Mouse (Mus musculus) layer of hippocampus, adult 18-20 months (tissue): ENCODE measurements around the gene Cep104. TPM values are rescaled to one million over a fixed set of nuclear protein-coding genes. Genes with fewer than 3 reads are reported as not detected.

Experiments
- DNase-seq, 2 experiments: peaks; one replicate each; pipeline ENCODE4 v3.0.0; 2022; ENCODE audit warnings: low spot score in 2 of 2
- total RNA-seq, 2 experiments: library from RNA; stranded (reverse); gene quantifications; 2 replicates each; pipeline ENCODE4 v1.2.3; 2021

Cep104 gene
- total RNA-seq, 2 experiments from 2014 or later: 31.2 to 32.3 TPM

DNA sequence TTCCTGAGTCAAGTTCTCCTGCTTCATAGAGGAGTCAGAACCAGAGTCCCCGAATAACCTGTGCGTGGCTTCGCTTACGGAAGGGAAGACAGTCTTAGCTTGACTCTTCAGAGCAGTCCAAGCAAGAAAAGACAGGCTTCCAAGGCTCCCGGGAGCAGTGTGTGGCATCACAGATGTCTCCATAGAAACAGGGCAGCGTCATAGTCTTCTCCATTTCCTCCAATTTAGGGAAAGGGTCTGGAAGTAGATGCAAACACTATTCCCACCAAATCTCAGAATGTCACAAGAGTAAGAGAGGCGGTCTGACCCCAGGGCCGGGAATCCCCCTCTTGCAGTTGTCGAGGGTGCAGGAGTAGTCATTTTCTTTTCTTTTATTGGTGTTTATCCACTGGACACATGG, 67.6 kb downstream of the Cep104 start, which contains the start of gene Ccdc27:
TSS of gene Ccdc27 (minus strand) at position 101 of the 400 bp plus-strand sequence.
- no peak for DNase-seq

DNA sequence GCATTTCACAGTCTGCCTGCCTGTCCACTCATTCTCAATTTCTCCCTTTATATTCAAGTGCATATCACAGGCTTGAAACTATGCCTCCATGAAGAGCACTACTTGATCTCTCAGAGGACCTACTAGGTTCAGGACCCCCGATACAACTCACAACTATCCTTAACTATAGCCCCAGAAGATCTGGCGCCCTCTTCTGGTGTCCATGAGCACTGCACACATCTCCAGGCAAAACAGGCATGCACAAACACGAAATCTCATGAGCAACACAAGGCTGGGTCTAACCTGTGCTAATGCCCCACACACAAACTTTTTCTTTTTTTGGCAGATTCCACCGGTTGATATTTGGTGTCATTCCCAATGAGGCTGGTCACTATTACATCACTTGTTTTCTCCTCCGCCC, 70.8 kb downstream of the Cep104 start:
- no peak for DNase-seq

- no peak for DNase-seq
Observed at GRCm38 (mm10) chr4:154051401-154051800, 76.4 kb downstream of the Cep104 start.

DNA sequence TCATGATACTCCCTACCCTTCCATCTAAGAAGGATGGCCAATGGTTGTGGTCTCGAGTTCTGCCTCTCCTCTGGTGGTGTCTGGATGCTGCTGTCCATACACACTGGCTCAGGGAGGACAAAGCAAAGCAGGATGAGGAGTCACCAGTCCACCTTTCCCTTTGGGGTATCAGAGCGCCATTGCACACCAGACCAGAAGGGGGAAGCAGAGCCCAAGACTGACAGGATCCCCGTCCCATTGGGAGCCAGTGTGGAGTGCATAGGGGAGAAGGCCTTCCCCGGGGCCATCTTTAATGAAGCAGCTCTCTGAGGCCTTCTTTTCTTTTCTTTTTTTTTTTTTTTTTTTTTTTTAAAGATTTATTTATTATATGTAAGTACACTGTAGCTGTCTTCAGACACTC, 78.1 kb downstream of the Cep104 start:
- no peak for DNase-seq

GRCm38 (mm10) chr4:154055482-154055881, 80.5 kb downstream of the Cep104 start:
- no peak for DNase-seq

DNA sequence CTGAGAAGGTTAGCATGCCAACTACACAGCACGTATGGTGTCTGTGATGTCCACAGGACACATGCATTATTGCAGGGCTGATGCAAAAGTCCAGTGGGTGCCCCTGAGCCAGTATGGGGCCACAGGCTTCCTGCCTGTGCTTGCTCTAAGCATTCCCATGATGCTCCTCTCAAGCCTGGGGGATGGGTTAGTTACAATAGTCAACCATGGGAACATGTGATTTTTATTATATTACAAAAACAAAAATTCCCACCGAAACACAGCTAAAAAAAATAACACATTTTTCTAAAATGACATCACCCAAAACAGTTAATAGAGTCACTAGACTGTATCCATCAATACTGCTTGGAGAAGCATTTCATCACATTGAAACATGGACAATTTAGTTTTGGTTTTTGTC, 81.1 kb downstream of the Cep104 start:
- DNase-seq: no peak

DNA sequence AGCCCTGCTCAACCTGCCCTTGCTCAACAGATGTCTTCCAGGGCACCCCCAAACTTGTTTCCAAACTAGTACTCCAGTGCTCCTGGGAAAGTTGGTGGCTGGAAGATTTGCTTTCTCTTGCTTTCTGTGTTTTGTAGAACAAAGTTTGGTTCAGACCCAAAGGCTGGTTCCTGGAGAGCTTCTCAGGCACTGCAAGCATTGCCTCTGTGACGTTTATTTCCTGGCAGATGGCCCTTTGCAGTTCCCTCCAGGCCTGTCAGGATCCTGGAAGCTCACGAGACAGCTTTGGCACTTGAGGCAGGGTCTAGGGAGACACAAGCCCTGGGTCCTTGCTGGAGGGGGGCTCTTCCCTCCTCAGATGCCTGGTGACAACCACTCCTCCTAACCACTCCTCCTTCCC, 81.7 kb downstream of the Cep104 start:
- DNase-seq: no peak

DNA sequence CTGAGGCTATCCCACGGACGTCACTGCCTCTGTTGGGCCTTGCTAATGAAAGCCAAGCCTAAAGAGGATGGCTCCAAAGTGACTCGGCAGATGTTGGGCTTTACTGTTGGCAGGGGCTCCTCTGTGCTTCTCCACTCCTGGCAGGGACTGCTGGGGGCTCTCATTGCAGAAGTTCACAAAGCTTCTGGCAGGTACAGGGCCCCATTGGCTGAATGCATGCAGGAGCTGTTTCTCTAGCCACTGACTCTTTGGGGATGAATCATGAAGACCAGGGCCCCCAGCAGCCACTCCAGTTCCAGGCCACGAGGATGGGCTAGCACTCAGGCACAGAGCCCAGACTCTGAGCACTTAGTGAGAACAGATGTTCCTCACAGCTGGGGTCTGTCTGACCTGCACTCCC, 82.7 kb downstream of the Cep104 start:
- DNase-seq: no peak

Other genes starting within 250 kb of the Cep104 start
- 10 to 100 TPM; 24.6 to 25.5 TPM for gene A430005L14Rik, start 18.0 kb upstream of the Cep104 start, total RNA-seq
- 10 to 100 TPM; 11.1 to 12.7 TPM for gene Dffb, start 68 bp upstream of the Cep104 start, total RNA-seq
- 10 to 100 TPM; 55.6 to 68.0 TPM for gene Lrrc47, start 36.5 kb downstream of the Cep104 start, total RNA-seq
- gene Smim1, start 51.0 kb downstream of the Cep104 start, total RNA-seq: 10 to 100 TPM; 10.3 to 12.5 TPM
- gene Ccdc27, start 67.5 kb downstream of the Cep104 start, total RNA-seq: under 1 TPM; 0.59 to 0.66 TPM
- 1 to 10 TPM; 1.9 to 2.5 TPM for gene Trp73, start 165.0 kb downstream of the Cep104 start, total RNA-seq
- 10 to 100 TPM; 30.0 to 35.8 TPM for gene Wrap73, start 167.2 kb downstream of the Cep104 start, total RNA-seq
- 100 to 1,000 TPM; 196 to 199 TPM for gene Tprgl, start 185.5 kb downstream of the Cep104 start, total RNA-seq
- gene Megf6, start 195.5 kb downstream of the Cep104 start, total RNA-seq: 1 to 10 TPM; 2.8 to 7.3 TPM